Mouse (Mus musculus) right cerebral cortex, postnatal 4 days (tissue): Measurements from ENCODE around the gene Vmn1r26.
"Not testable (repeated sequence)": the region's sequence is repeated elsewhere in the genome, so short reads cannot be mapped to it uniquely, and the experiment has no call there.

Source experiments
- DNase-seq: peaks from one replicate; pipeline ENCODE4 v3.0.0-alpha.2; 2022

Vmn1r26 gene

GRCm38 (mm10) chr6:58015059-58015458 is at the start of gene Vmn1r26:
Gene Vmn1r26 (minus strand): TSS chr6:58015159.
- DNase-seq = no peak

GRCm38 (mm10) chr6:58044025-58044424 is 29.1 kb upstream of the Vmn1r26 start:
- DNase-seq = no peak

- not testable (repeated sequence) for DNase-seq
Measured at GRCm38 (mm10) chr6:58017478-58017877, 2.5 kb upstream of the Vmn1r26 start.

- DNase-seq = no peak
Measured at GRCm38 (mm10) chr6:57980710-57981109, 34.2 kb downstream of the Vmn1r26 start, which contains the start of gene Vmn1r25. Gene Vmn1r25 (minus strand): TSS chr6:57980810.

GRCm38 (mm10) chr6:57961403-57961802 is 53.6 kb downstream of the Vmn1r26 start, which contains the start of gene Vmn1r24:
Gene Vmn1r24 (minus strand): TSS chr6:57961503.
- DNase-seq = not testable (repeated sequence)
